Mouse (Mus musculus): ENCODE measurements around the gene Aig1. TPM values are rescaled to one million over a fixed set of nuclear protein-coding genes. Genes with fewer than 3 reads are reported as not detected.

The Aig1 gene
- polyA plus RNA-seq, 1 experiment = 8.5 TPM

- WGBS = 70% methylated on average over 7 of the region's 7 CpGs
- H3K4me3 ChIP-seq (replicated peaks; ENCODE audit: control insufficient read depth, low read depth, low read length) = no peak overlapping the region
- no peak for TF ChIP-seq POLR2A (IDR thresholded peaks at IDR 0.05; ENCODE audit: borderline replicate concordance, control insufficient read depth, low read depth, low read length)
- no peak for TF ChIP-seq CTCF (IDR thresholded peaks at IDR 0.05; ENCODE audit: control insufficient read depth, insufficient read depth, low read length)
- no peaks in the 10 kb centered on the region; the same call in 1 of the 2 replicates for H3K4me1 ChIP-seq (ENCODE audit: control insufficient read depth, insufficient read depth, low read length)
- no peak overlapping the region for H3K27ac ChIP-seq (ENCODE audit: control insufficient read depth, insufficient read depth, low read depth, low read length, poor library complexity)
Measured at GRCm38 (mm10) chr10:13832546-13833033, 36.2 kb downstream of the Aig1 start.

DNA sequence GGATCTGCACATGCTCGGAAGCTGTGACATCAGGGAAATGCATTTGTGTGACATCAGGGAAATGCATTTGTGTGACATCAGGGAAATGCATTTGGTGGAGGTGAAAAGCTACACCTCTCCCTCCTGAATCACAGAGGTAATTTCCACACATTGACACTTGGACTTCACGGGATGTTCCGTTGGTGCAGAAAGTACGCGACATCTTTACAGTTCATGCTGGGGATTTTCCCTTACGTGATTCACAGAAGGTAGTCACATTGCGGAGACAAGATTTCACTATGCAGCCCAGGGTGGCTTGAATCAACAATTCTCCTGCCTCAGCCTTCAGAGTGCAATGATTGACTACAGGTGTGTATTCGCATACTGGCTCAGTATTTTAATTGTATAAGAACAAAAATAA is 41.6 kb downstream of the Aig1 start:
- TF ChIP-seq CTCF (IDR thresholded peaks at IDR 0.05; ENCODE audit: control insufficient read depth, insufficient read depth, low read length) (no peak), POLR2A (IDR thresholded peaks at IDR 0.05; ENCODE audit: borderline replicate concordance, control insufficient read depth, low read depth, low read length) (no peak)
- no peaks in the 10 kb centered on the region; the same call in 1 of the 2 replicates for H3K4me1 ChIP-seq (ENCODE audit: control insufficient read depth, insufficient read depth, low read length)
- H3K4me3 ChIP-seq (replicated peaks; ENCODE audit: control insufficient read depth, low read depth, low read length) = no peak overlapping the region
- no peak overlapping the region for H3K27ac ChIP-seq (ENCODE audit: control insufficient read depth, insufficient read depth, low read depth, low read length, poor library complexity)
- WGBS = 90% methylated on average over 8 of the region's 8 CpGs

GRCm38 (mm10) chr10:13813591-13813990 is 55.2 kb downstream of the Aig1 start:
- TF ChIP-seq POLR2A (IDR thresholded peaks at IDR 0.05; ENCODE audit: borderline replicate concordance, control insufficient read depth, low read depth, low read length) = no peak
- no peak for TF ChIP-seq CTCF (IDR thresholded peaks at IDR 0.05; ENCODE audit: control insufficient read depth, insufficient read depth, low read length)
- Histone ChIP-seq H3K4me1 (ENCODE audit: control insufficient read depth, insufficient read depth, low read length) (no peaks in the 10 kb centered on the region), H3K27ac (ENCODE audit: control insufficient read depth, insufficient read depth, low read depth, low read length, poor library complexity) (no peak overlapping the region), H3K4me3 (replicated peaks; ENCODE audit: control insufficient read depth, low read depth, low read length) (no peak overlapping the region)
- 90% methylated on average over 5 of the region's 5 CpGs for WGBS

DNA sequence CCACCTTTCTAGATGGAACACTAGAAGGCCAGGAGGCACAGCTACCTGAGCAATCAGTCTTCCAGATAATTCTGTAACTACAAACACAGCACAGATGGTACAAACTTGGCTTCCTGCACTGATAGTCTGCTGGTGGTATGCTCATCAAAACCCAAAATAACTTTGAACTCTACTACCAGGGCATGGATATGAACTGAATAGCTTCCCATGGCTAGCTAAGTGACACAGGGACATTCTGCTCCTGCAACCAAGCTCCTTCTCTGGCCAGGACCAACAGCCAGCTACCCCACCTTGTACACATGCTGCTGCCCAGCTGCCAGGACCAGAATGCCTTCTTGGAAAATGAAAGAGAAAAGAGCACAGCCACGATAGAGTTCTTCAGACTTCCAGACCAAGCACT is 60.5 kb downstream of the Aig1 start:
- no peak overlapping the region for H3K4me3 ChIP-seq (replicated peaks; ENCODE audit: control insufficient read depth, low read depth, low read length)
- no peaks in the 10 kb centered on the region for H3K4me1 ChIP-seq (ENCODE audit: control insufficient read depth, insufficient read depth, low read length)
- no peak overlapping the region for H3K27ac ChIP-seq (ENCODE audit: control insufficient read depth, insufficient read depth, low read depth, low read length, poor library complexity)
- 68% methylated on average over 1 of the region's 1 CpGs for WGBS
- TF ChIP-seq POLR2A (IDR thresholded peaks at IDR 0.05; ENCODE audit: borderline replicate concordance, control insufficient read depth, low read depth, low read length) (no peak), CTCF (IDR thresholded peaks at IDR 0.05; ENCODE audit: control insufficient read depth, insufficient read depth, low read length) (no peak)

DNA sequence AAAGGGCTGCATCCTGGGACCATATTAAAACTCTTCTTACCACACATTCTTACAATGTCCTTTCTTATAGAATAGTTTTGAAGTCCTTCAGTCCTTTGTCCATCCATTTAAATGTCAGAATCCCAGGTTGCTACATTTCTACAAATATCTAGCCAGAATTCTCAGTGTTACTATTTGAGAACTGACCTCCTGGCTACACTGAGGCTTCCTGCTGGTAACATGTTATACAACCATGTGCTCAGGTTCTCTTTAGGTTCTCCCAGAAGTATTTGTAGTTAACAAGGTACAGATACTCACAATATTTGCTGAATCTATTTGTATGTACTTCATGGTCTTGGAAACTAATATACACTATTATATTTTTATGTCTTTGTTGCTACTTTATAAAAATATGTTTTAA is 62.0 kb downstream of the Aig1 start:
- H3K27ac ChIP-seq (ENCODE audit: control insufficient read depth, insufficient read depth, low read depth, low read length, poor library complexity) = no peak overlapping the region
- no peak overlapping the region for H3K4me3 ChIP-seq (replicated peaks; ENCODE audit: control insufficient read depth, low read depth, low read length)
- H3K4me1 ChIP-seq (ENCODE audit: control insufficient read depth, insufficient read depth, low read length) = no peaks in the 10 kb centered on the region
- TF ChIP-seq CTCF (IDR thresholded peaks at IDR 0.05; ENCODE audit: control insufficient read depth, insufficient read depth, low read length) = no peak
- no peak for TF ChIP-seq POLR2A (IDR thresholded peaks at IDR 0.05; ENCODE audit: borderline replicate concordance, control insufficient read depth, low read depth, low read length)

- 83% methylated on average over 5 of the region's 5 CpGs for WGBS
- TF ChIP-seq POLR2A (IDR thresholded peaks at IDR 0.05; ENCODE audit: borderline replicate concordance, control insufficient read depth, low read depth, low read length) = no peak
- TF ChIP-seq CTCF (IDR thresholded peaks at IDR 0.05; ENCODE audit: control insufficient read depth, insufficient read depth, low read length) = no peak
Measured at GRCm38 (mm10) chr10:13801296-13801695, 67.5 kb downstream of the Aig1 start.

DNA sequence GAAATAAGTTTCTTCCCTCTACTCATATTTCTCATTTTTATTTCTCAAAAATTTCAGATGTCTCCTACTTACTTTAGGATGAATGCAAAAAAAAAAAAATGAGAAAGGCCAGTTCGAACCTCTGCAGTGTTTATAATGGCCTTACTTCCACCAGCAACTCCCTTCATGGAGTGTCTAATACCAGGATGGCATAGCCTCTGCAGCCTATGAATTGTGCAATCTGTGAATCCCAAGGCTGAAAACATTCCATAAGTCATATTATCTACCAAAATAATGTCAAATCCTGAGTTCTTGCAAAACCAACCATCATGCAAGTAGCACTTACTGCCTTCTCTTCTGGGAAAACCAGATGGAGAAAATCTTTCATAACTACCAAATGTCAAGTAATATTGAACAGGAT is 75.3 kb downstream of the Aig1 start:
- no peak overlapping the region for H3K4me3 ChIP-seq (replicated peaks; ENCODE audit: control insufficient read depth, low read depth, low read length)
- H3K4me1 ChIP-seq (ENCODE audit: control insufficient read depth, insufficient read depth, low read length) = no peaks in the 10 kb centered on the region
- TF ChIP-seq CTCF (IDR thresholded peaks at IDR 0.05; ENCODE audit: control insufficient read depth, insufficient read depth, low read length) (no peak), POLR2A (IDR thresholded peaks at IDR 0.05; ENCODE audit: borderline replicate concordance, control insufficient read depth, low read depth, low read length) (no peak)
- no peak overlapping the region for H3K27ac ChIP-seq (ENCODE audit: control insufficient read depth, insufficient read depth, low read depth, low read length, poor library complexity)
- 82% methylated on average over 1 of the region's 1 CpGs for WGBS

More at GRCm38 (mm10) chr10:13801296-13801695, 67.5 kb downstream of the Aig1 start:
- Histone ChIP-seq H3K27ac (ENCODE audit: control insufficient read depth, insufficient read depth, low read depth, low read length, poor library complexity) (no peak overlapping the region), H3K4me3 (replicated peaks; ENCODE audit: control insufficient read depth, low read depth, low read length) (no peak overlapping the region), H3K4me1 (ENCODE audit: control insufficient read depth, insufficient read depth, low read length) (no peaks in the 10 kb centered on the region)

DNA sequence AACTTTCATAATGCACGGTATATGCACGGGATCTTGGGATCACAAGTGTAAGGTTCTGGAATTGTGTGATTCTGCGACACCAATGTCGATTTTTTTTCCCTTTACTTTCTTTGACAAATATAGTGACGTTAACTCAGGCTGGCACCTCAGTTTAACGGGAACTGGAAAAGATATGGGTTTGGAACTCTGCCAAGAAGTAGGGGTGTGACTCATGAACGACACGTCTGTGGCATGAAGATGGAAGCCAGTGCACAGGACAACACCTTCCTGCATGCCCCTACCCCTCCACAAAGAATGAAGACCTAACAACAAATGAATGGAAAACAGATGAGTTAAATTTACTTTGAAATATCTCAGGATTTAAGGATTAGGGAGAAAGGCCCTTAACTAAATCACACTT is 76.0 kb downstream of the Aig1 start:
- Histone ChIP-seq H3K27ac (ENCODE audit: control insufficient read depth, insufficient read depth, low read depth, low read length, poor library complexity) (no peak overlapping the region), H3K4me3 (replicated peaks; ENCODE audit: control insufficient read depth, low read depth, low read length) (no peak overlapping the region), H3K4me1 (ENCODE audit: control insufficient read depth, insufficient read depth, low read length) (no peaks in the 10 kb centered on the region)
- TF ChIP-seq CTCF (IDR thresholded peaks at IDR 0.05; ENCODE audit: control insufficient read depth, insufficient read depth, low read length) (no peak), POLR2A (IDR thresholded peaks at IDR 0.05; ENCODE audit: borderline replicate concordance, control insufficient read depth, low read depth, low read length) (no peak)
- 52% methylated on average over 8 of the region's 8 CpGs for WGBS

DNA sequence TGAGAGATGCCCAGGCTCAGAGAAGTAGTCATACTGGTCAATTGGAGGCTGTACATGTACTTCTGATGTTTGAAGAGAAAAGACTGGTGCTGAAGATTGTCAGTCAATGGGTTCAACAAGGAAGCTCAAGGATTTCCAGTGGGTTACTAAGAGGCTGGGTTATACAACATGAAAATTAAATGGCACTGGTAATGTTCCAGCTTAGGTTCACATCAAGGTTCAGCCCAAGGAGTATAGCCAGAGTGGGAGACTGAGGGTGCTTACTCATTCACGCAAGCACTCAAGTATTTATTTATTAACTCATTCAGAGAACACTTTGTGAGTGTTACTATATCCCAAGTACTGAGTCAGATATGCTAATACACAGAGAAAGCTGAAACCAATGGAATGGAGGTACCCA is 79.2 kb downstream of the Aig1 start:
- 95% methylated on average over 1 of the region's 1 CpGs for WGBS
- H3K27ac ChIP-seq (ENCODE audit: control insufficient read depth, insufficient read depth, low read depth, low read length, poor library complexity) = no peak overlapping the region
- no peak for TF ChIP-seq CTCF (IDR thresholded peaks at IDR 0.05; ENCODE audit: control insufficient read depth, insufficient read depth, low read length)
- TF ChIP-seq POLR2A (IDR thresholded peaks at IDR 0.05; ENCODE audit: borderline replicate concordance, control insufficient read depth, low read depth, low read length) = no peak
- no peak overlapping the region for H3K4me3 ChIP-seq (replicated peaks; ENCODE audit: control insufficient read depth, low read depth, low read length)
- H3K4me1 ChIP-seq (ENCODE audit: control insufficient read depth, insufficient read depth, low read length) = no peaks in the 10 kb centered on the region
